Mouse (Mus musculus) ES-Bruce4 (cell line): Measurements from ENCODE around the gene Dctn2. TPM values are rescaled to one million over a fixed set of nuclear protein-coding genes. Genes with fewer than 3 reads are reported as not detected.

Experiments
- H3K27ac ChIP-seq: 2 replicates; pipeline ENCODE4 v1.5.1; 2012; ENCODE audit warnings: low read length, inconsistent platforms; ENCODE audit not compliant: insufficient read depth
- H3K27me3 ChIP-seq: 2 replicates; pipeline ENCODE4 v1.6.1; 2012; ENCODE audit warnings: mild to moderate bottlenecking, low read length, inconsistent platforms; ENCODE audit not compliant: control insufficient read depth, poor library complexity, insufficient read depth, severe bottlenecking
- H3K36me3 ChIP-seq: 2 replicates; pipeline ENCODE4 v1.6.1; 2012; ENCODE audit warnings: inconsistent platforms, mild to moderate bottlenecking, low read length, moderate library complexity; ENCODE audit not compliant: control insufficient read depth, poor library complexity, insufficient read depth, severe bottlenecking
- H3K4me1 ChIP-seq: one replicate; pipeline ENCODE4 v1.8.1; 2011; ENCODE audit warnings: low read length; ENCODE audit not compliant: control insufficient read depth, insufficient read depth
- H3K4me3 ChIP-seq: 2 replicates; pipeline ENCODE4 v1.5.1; 2011; ENCODE audit warnings: low read depth, mild to moderate bottlenecking, low read length
- H3K9ac ChIP-seq: 2 replicates; pipeline ENCODE4 v1.6.1; 2012; ENCODE audit warnings: low read depth, mild to moderate bottlenecking, inconsistent platforms; ENCODE audit not compliant: poor library complexity, severe bottlenecking
- H3K9me3 ChIP-seq: replicated peaks from 2 replicates; pipeline ENCODE4 v1.6.1; 2012; ENCODE audit warnings: mild to moderate bottlenecking, low read length, inconsistent platforms; ENCODE audit not compliant: control insufficient read depth, poor library complexity, insufficient read depth, severe bottlenecking
- CTCF ChIP-seq: IDR thresholded peaks from one replicate; pipeline ENCODE4 v1.8.1; 2011; ENCODE audit warnings: low read depth, low read length
- EP300 ChIP-seq: IDR thresholded peaks from 2 replicates; pipeline ENCODE4 v1.6.1; 2011; ENCODE audit warnings: low read depth, low read length; ENCODE audit not compliant: insufficient read depth
- POLR2A ChIP-seq: IDR thresholded peaks from one replicate; pipeline ENCODE4 v1.8.1; 2011; ENCODE audit warnings: low read length; ENCODE audit not compliant: insufficient read depth
- polyA plus RNA-seq: library from polyadenylated mRNA; stranded (reverse); fragments of >200 nt; gene quantifications from 2 replicates; pipeline ENCODE4 v1.2.4, GENCODE M21; 2011; ENCODE audit warnings: low read depth; ENCODE audit not compliant: missing spikeins, insufficient read depth, insufficient read length

The Dctn2 gene
- polyA plus RNA-seq, 1 experiment: 124 TPM

- Histone ChIP-seq H3K27ac (no peak overlapping the region), H3K9ac (no peak overlapping the region), H3K27me3 (no peaks in the 10 kb centered on the region), H3K36me3 (no peaks in the 10 kb centered on the region), H3K4me1 (peaks cover 6% of the 10 kb centered on the region), H3K9me3 (no peaks in the 10 kb centered on the region), H3K4me3 (no peak overlapping the region)
- no peak for TF ChIP-seq CTCF
- no peak for TF ChIP-seq POLR2A
- TF ChIP-seq EP300: no peak
Measured at GRCm38 (mm10) chr10:127318009-127318408, 51.8 kb downstream of the Dctn2 start.

- H3K36me3 ChIP-seq: no peaks in the 10 kb centered on the region
- TF ChIP-seq CTCF (no peak), POLR2A (no peak), EP300 (no peak)
- H3K4me3 ChIP-seq: no peak overlapping the region
- no peaks in the 10 kb centered on the region for H3K9me3 ChIP-seq
- H3K27me3 ChIP-seq: no peaks in the 10 kb centered on the region
- peaks cover 9% of the 10 kb centered on the region for H3K4me1 ChIP-seq
- H3K27ac ChIP-seq: no peak overlapping the region
- H3K9ac ChIP-seq: no peak overlapping the region
Measured at GRCm38 (mm10) chr10:127319969-127320368, 53.8 kb downstream of the Dctn2 start.

- no peak for TF ChIP-seq EP300
- no peak for TF ChIP-seq POLR2A
- no peak for TF ChIP-seq CTCF
- H3K9ac ChIP-seq: peak within 1 kb of the TSS; percentile 19; the same call in 1 of the 2 replicates
- H3K9me3 ChIP-seq: no peaks in the 10 kb centered on the region
- H3K27me3 ChIP-seq: no peaks in the 10 kb centered on the region
- peaks cover 10% of the 10 kb centered on the region for H3K4me1 ChIP-seq
- peak within 1 kb of the TSS; percentile 13 for H3K4me3 ChIP-seq
- peak within 1 kb of the TSS; percentile 59; the same call in 1 of the 2 replicates for H3K27ac ChIP-seq
- no peaks in the 10 kb centered on the region for H3K36me3 ChIP-seq
Measured at GRCm38 (mm10) chr10:127321621-127322020, 55.5 kb downstream of the Dctn2 start, which contains the start of gene Arhgap9. Arhgap9 (plus strand) TSS chr10:127321964.

DNA sequence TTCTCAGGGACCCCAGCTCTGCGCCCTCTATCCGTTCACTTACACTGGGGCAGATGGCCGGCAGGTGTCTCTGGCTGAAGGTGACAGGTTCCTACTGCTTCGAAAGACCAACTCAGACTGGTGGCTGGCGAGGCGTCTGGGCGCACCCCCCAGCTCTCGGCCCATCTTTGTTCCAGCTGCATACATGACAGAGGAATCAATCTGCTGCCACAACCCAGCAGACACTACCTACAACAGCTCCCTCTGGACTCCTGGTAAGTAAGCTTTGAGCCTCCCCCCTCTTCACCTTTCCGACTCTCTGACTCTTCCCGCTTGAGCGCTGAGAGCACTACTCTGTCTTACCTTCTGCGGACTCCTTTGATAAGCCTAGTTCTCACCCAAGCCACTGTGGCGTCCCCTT lies 56.0 kb downstream of the Dctn2 start:
- Histone ChIP-seq H3K36me3 (no peaks in the 10 kb centered on the region), H3K27me3 (no peaks in the 10 kb centered on the region), H3K9me3 (no peaks in the 10 kb centered on the region), H3K4me1 (peaks cover 10% of the 10 kb centered on the region), H3K9ac (peak overlapping the region; percentile 19; the same call in 1 of the 2 replicates), H3K4me3 (peak overlapping the region; percentile 13), H3K27ac (no peak overlapping the region; the same call in 1 of the 2 replicates)
- TF ChIP-seq POLR2A (no peak), CTCF (no peak), EP300 (no peak)

DNA sequence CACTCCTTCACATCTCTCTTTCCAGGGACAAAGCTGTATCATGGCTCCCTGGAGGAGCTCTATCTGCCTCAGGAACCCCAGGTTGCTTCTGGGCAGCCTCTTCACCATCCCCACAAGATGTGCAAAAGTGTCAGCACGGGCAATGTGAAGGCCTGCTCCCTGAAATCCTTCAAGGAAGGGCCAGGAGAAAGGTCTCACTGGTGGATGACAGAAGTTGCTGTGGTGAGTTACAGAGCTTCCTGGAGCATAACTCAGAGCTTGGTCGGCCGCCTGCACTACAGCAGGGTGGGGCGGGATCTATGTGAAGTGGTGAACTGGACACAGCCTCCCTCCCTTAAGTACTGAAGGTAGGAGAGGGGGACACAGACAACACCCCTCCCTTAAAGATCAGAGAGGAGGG lies 56.5 kb downstream of the Dctn2 start:
- no peaks in the 10 kb centered on the region for H3K27me3 ChIP-seq
- TF ChIP-seq EP300 (no peak), POLR2A (no peak), CTCF (no peak)
- peaks cover 10% of the 10 kb centered on the region for H3K4me1 ChIP-seq
- H3K9me3 ChIP-seq: no peaks in the 10 kb centered on the region
- peak overlapping the region; percentile 59; the same call in 1 of the 2 replicates for H3K27ac ChIP-seq
- no peak overlapping the region for H3K4me3 ChIP-seq
- H3K9ac ChIP-seq: no peak overlapping the region
- H3K36me3 ChIP-seq: no peaks in the 10 kb centered on the region

DNA sequence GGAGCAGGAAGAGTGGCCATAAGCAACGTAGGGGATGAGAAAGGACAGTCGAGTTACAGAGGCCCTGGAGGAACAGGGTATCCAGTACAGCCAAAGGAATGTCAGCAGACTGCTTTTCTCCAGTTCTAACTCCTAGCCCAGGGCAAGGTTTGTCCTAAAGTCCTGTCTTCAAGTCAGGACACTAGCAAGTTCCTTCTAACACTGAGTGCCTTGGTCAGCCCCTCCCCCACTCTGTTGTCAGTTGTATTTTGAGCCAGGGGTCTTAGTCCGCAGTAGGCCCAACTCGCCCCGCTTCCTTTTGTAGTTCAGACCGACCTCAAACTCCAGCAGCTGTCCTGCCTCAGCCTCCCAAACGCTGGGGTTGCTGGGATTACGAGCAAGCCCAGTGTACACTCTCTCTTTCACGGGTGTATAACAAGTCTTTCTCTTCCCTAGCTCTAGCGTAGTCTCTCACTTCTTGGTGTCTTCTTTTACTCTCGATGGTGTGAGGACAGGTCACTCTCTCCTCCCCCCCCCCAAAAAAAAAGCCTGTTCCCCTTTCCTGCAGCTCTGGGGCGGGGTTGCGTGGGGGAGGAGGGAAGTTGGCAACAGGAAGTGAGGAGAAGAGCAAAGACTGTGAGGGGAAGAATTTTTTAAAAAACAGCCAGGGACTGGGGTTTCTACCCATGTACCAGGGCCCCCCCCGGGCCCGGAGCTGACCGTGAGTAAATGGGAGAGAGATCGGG lies 57.1 kb downstream of the Dctn2 start:
- no peaks in the 10 kb centered on the region for H3K36me3 ChIP-seq
- 0 out of 2 replicates have a peak overlapping the region, but pooled peaks have one; percentile 8 for H3K4me3 ChIP-seq
- peak overlapping the region; percentile 54 for H3K9ac ChIP-seq
- no peaks in the 10 kb centered on the region for H3K9me3 ChIP-seq
- TF ChIP-seq EP300 (peak; percentile 40; the same call in 1 of the 2 replicates), POLR2A (no peak)
- peaks cover 12% of the 10 kb centered on the region for H3K4me1 ChIP-seq
- peak overlapping the region; percentile 59 for H3K27ac ChIP-seq
- H3K27me3 ChIP-seq: no peaks in the 10 kb centered on the region
